Mouse (Mus musculus) CH12.LX (cell line): ENCODE measurements around the gene Aoc3.

Experiments used
- CTCF ChIP-seq, 2 experiments: IDR thresholded peaks in 1 of 2; conservative IDR thresholded peaks in 1 of 2; 2 replicates each; pipeline ENCODE4 v1.5.1; 2011 to 2012; ENCODE audit warnings: low read depth in 2 of 2, low read length in 2 of 2, improper control_type of control experiment in 1 of 2, inconsistent platforms in 1 of 2, mild to moderate bottlenecking in 1 of 2, moderate library complexity in 1 of 2
- MYC ChIP-seq: IDR thresholded peaks from 2 replicates; pipeline ENCODE4 v1.6.1; 2011; ENCODE audit warnings: low read depth, mild to moderate bottlenecking, improper control_type of control experiment, low read length
- POLR2AphosphoS2 ChIP-seq: IDR thresholded peaks from 2 replicates; pipeline ENCODE4 v1.6.1; 2011; ENCODE audit warnings: low read depth, low read length, improper control_type of control experiment
- RAD21 ChIP-seq: IDR thresholded peaks from 2 replicates; pipeline ENCODE4 v1.6.1; 2011; ENCODE audit warnings: low read depth, mild to moderate bottlenecking, low read length, improper control_type of control experiment, moderate library complexity

- TF ChIP-seq MYC (no peak), RAD21 (no peak), POLR2AphosphoS2 (no peak), CTCF (conservative IDR thresholded peaks at IDR 0.05 in 1 of 2, IDR thresholded peaks at IDR 0.05 in 1 of 2; ENCODE audit: low read depth in 2 of 2, low read length in 2 of 2) (no peak)
These were observed 39.7 kb downstream of the Aoc3 start for GRCm38 (mm10) chr11:101370141-101370540.
